Mouse (Mus musculus): ENCODE measurements at regions not wholly inside any gene's neighbourhood (a gene's known extent, or its start where the extent isn't known, plus 50 kb on each side); places are given as distances from the start of the nearest gene placed in this dataset.

- no peaks in the 10 kb centered on the region for H3K4me1 ChIP-seq (ENCODE audit: control insufficient read depth in 1 of 2, insufficient read depth in 2 of 2, low read length in 2 of 2)
- no peak for TF ChIP-seq KAT2A (conservative IDR thresholded peaks at IDR 0.05; ENCODE audit: low read depth, low read length)
- TF ChIP-seq RAD21 (IDR thresholded peaks at IDR 0.05; ENCODE audit: low read depth, low read length): no peak
- no peak for TF ChIP-seq ZC3H11A (IDR thresholded peaks at IDR 0.05; ENCODE audit: low read depth, low read length)
- TF ChIP-seq USF2 (IDR thresholded peaks at IDR 0.05; ENCODE audit: borderline replicate concordance in 1 of 2, insufficient read depth in 1 of 2, low read depth in 1 of 2, low read length in 2 of 2): no peak
- no peak for TF ChIP-seq ELF1 (IDR thresholded peaks at IDR 0.05; ENCODE audit: low read depth, low read length)
- DNase-seq (ENCODE audit: low read depth, low spot score): no peak
- H3K36me3 ChIP-seq (ENCODE audit: control insufficient read depth in 1 of 2, insufficient read depth in 2 of 2, low read length in 2 of 2): no peaks in the 10 kb centered on the region
- H3K9me3 ChIP-seq (replicated peaks; ENCODE audit: insufficient read depth, low read length): no peaks in the 10 kb centered on the region
- no peak overlapping the region for H3K4me3 ChIP-seq (ENCODE audit: control insufficient read depth in 1 of 2, insufficient read depth in 1 of 2, low read depth in 2 of 2, low read length in 2 of 2)
- H3K9ac ChIP-seq (ENCODE audit: control insufficient read depth, low read depth, low read length, poor library complexity, severe bottlenecking): no peak overlapping the region
- H3K27me3 ChIP-seq (ENCODE audit: control insufficient read depth in 1 of 2, insufficient read depth in 2 of 2, low read length in 2 of 2): no peaks in the 10 kb centered on the region
- no peaks in the 10 kb centered on the region for H3K79me2 ChIP-seq (ENCODE audit: control insufficient read depth, insufficient read depth, low read length, poor library complexity)
- H3K27ac ChIP-seq (ENCODE audit: control insufficient read depth, low read depth, low read length): no peak overlapping the region
Observed at GRCm38 (mm10) chr7:136379319-136379718, 515.1 kb upstream of the Mgmt start.

DNA sequence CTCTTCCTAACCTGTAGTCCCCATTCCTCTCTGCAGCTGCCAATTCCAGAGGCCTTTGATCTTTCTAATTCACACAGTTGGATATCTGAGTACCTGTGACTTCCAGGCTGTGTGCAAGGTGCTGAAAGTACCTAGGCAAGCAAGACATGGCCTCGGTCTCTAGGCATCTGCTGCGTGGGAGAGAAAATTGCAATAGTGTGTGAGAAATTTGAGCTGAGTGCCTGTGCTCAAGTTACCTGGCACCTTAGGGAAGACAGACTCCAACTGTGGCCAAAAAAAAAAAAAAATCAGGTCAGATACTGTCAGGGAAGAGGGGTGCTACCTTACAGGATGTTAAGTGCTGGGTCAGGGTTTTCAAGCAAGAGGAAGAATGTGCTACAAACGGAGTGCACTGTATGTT lies 514.7 kb upstream of the Mgmt start:
- Histone ChIP-seq H3K4me3 (ENCODE audit: control insufficient read depth in 1 of 2, insufficient read depth in 1 of 2, low read depth in 2 of 2, low read length in 2 of 2) (no peak overlapping the region), H3K27me3 (ENCODE audit: control insufficient read depth in 1 of 2, insufficient read depth in 2 of 2, low read length in 2 of 2) (no peaks in the 10 kb centered on the region), H3K9me3 (replicated peaks; ENCODE audit: insufficient read depth, low read length) (no peaks in the 10 kb centered on the region), H3K27ac (ENCODE audit: control insufficient read depth, low read depth, low read length) (no peak overlapping the region), H3K36me3 (ENCODE audit: control insufficient read depth in 1 of 2, insufficient read depth in 2 of 2, low read length in 2 of 2) (no peaks in the 10 kb centered on the region), H3K9ac (ENCODE audit: control insufficient read depth, low read depth, low read length, poor library complexity, severe bottlenecking) (no peak overlapping the region), H3K4me1 (ENCODE audit: control insufficient read depth in 1 of 2, insufficient read depth in 2 of 2, low read length in 2 of 2) (no peaks in the 10 kb centered on the region), H3K79me2 (ENCODE audit: control insufficient read depth, insufficient read depth, low read length, poor library complexity) (no peaks in the 10 kb centered on the region)
- no peak for DNase-seq (ENCODE audit: low read depth, low spot score)
- no peak for TF ChIP-seq USF1 (IDR thresholded peaks at IDR 0.05; ENCODE audit: low read depth, low read length)
- no peak for TF ChIP-seq USF2 (IDR thresholded peaks at IDR 0.05; ENCODE audit: borderline replicate concordance in 1 of 2, insufficient read depth in 1 of 2, low read depth in 1 of 2, low read length in 2 of 2)
- TF ChIP-seq TAL1 (IDR thresholded peaks at IDR 0.05; ENCODE audit: low read length): no peak
- TF ChIP-seq POLR2AphosphoS2 (IDR thresholded peaks at IDR 0.05; ENCODE audit: low read length): no peak
- TF ChIP-seq E2F4 (IDR thresholded peaks at IDR 0.05; ENCODE audit: borderline replicate concordance, low read depth, low read length): no peak
- no peak for TF ChIP-seq MYB (IDR thresholded peaks at IDR 0.05; ENCODE audit: low read depth, low read length)
- TF ChIP-seq RCOR1 (IDR thresholded peaks at IDR 0.05; ENCODE audit: low read depth, low read length): no peak

GRCm38 (mm10) chr7:136383296-136383695 lies 511.1 kb upstream of the Mgmt start:
- no peak for DNase-seq (ENCODE audit: low read depth, low spot score)
- H3K27me3 ChIP-seq (ENCODE audit: control insufficient read depth in 1 of 2, insufficient read depth in 2 of 2, low read length in 2 of 2): no peaks in the 10 kb centered on the region

More at GRCm38 (mm10) chr7:136383296-136383695, 511.1 kb upstream of the Mgmt start:
- Histone ChIP-seq H3K79me2 (ENCODE audit: control insufficient read depth, insufficient read depth, low read length, poor library complexity) (no peaks in the 10 kb centered on the region), H3K9ac (ENCODE audit: control insufficient read depth, low read depth, low read length, poor library complexity, severe bottlenecking) (no peak overlapping the region), H3K9me3 (replicated peaks; ENCODE audit: insufficient read depth, low read length) (no peaks in the 10 kb centered on the region), H3K4me1 (ENCODE audit: control insufficient read depth in 1 of 2, insufficient read depth in 2 of 2, low read length in 2 of 2) (no peaks in the 10 kb centered on the region), H3K4me3 (ENCODE audit: control insufficient read depth in 1 of 2, insufficient read depth in 1 of 2, low read depth in 2 of 2, low read length in 2 of 2) (no peak overlapping the region), H3K36me3 (ENCODE audit: control insufficient read depth in 1 of 2, insufficient read depth in 2 of 2, low read length in 2 of 2) (no peaks in the 10 kb centered on the region), H3K27ac (ENCODE audit: control insufficient read depth, low read depth, low read length) (no peak overlapping the region)
- TF ChIP-seq TAL1 (IDR thresholded peaks at IDR 0.05; ENCODE audit: low read length) (no peak), SMC3 (IDR thresholded peaks at IDR 0.05; ENCODE audit: low read depth, low read length) (no peak), POLR2A (IDR thresholded peaks at IDR 0.05; ENCODE audit: control insufficient read depth in 1 of 2, insufficient read depth in 1 of 2, low read depth in 1 of 2, low read length in 2 of 2, poor library complexity in 1 of 2) (no peak), HCFC1 (IDR thresholded peaks at IDR 0.05; ENCODE audit: low read depth, low read length) (no peak), CTCF (IDR thresholded peaks at IDR 0.05 in 2 of 3, conservative IDR thresholded peaks at IDR 0.05 in 1 of 3; ENCODE audit: control insufficient read depth in 1 of 3, insufficient read depth in 1 of 3, low read depth in 2 of 3, low read length in 3 of 3, poor library complexity in 1 of 3, severe bottlenecking in 1 of 3) (no peak), RAD21 (IDR thresholded peaks at IDR 0.05; ENCODE audit: low read depth, low read length) (no peak), MAFK (IDR thresholded peaks at IDR 0.05; ENCODE audit: borderline replicate concordance, low read depth, low read length) (no peak), EP300 (IDR thresholded peaks at IDR 0.05; ENCODE audit: low read depth in 1 of 2, low read length in 2 of 2) (no peak), USF1 (IDR thresholded peaks at IDR 0.05; ENCODE audit: low read depth, low read length) (no peak), MYB (IDR thresholded peaks at IDR 0.05; ENCODE audit: low read depth, low read length) (no peak), MEF2A (IDR thresholded peaks at IDR 0.05; ENCODE audit: extremely low read depth, insufficient replicate concordance, low read depth, low read length, poor library complexity, severe bottlenecking) (no peak), UBTF (IDR thresholded peaks at IDR 0.05; ENCODE audit: borderline replicate concordance, insufficient read depth, low read depth, low read length) (no peak), MAZ (IDR thresholded peaks at IDR 0.05; ENCODE audit: low read depth, low read length) (no peak), JUND (IDR thresholded peaks at IDR 0.05; ENCODE audit: low read depth, low read length) (no peak), BHLHE40 (IDR thresholded peaks at IDR 0.05; ENCODE audit: borderline replicate concordance, low read depth, low read length) (no peak), RCOR1 (IDR thresholded peaks at IDR 0.05; ENCODE audit: low read depth, low read length) (no peak), CHD2 (IDR thresholded peaks at IDR 0.05; ENCODE audit: low read length) (no peak), MAX (IDR thresholded peaks at IDR 0.05; ENCODE audit: low read length) (no peak), SIN3A (IDR thresholded peaks at IDR 0.05; ENCODE audit: low read length) (no peak)

All from MEL (cell line).